Mouse (Mus musculus) lung, adult 2 months (tissue): ENCODE results near the gene Cox17. TPM values are rescaled to one million over a fixed set of nuclear protein-coding genes. Genes with fewer than 3 reads are reported as not detected.

Experiments used
- DNase-seq: peaks from one replicate; pipeline ENCODE4 v3.0.0; 2022
- H3K4me1 ChIP-seq: fragments of 200-500 bp; 2 replicates; pipeline ENCODE4 v1.6.1; 2011; ENCODE audit warnings: low read length; ENCODE audit not compliant: control insufficient read depth, insufficient read depth
- H3K4me3 ChIP-seq: fragments of 200-500 bp; replicated peaks from 2 replicates; pipeline ENCODE3; 2011; ENCODE audit warnings: low read depth, mild to moderate bottlenecking, control low read depth, low read length; ENCODE audit errors: extremely low read depth
- CTCF ChIP-seq: fragments of 200-500 bp; IDR thresholded peaks from 2 replicates; pipeline ENCODE4 v1.5.1; 2011; ENCODE audit warnings: mild to moderate bottlenecking, low read length, control low read depth; ENCODE audit not compliant: insufficient read depth
- POLR2A ChIP-seq: fragments of 200-500 bp; IDR thresholded peaks from 2 replicates; pipeline ENCODE4 v1.6.1; 2011; ENCODE audit warnings: low read depth, mild to moderate bottlenecking, control low read depth, low read length, borderline replicate concordance; ENCODE audit errors: extremely low read depth
- WGBS: fragments of 180-500 bp; shearing (Covaris S2); methylation state at CpG from one replicate; pipeline ENCODE4 v1.1.7; 2018; 5-methylcytosine and 5-hydroxymethylcytosine counted together
- polyA plus RNA-seq: library from polyadenylated mRNA; depleted of rRNA; stranded (reverse); fragments of >200 nt; gene quantifications from 2 replicates; pipeline ENCODE4 v1.2.3, GENCODE M21; 2012

Gene Cox17
- polyA plus RNA-seq, 1 experiment = 64.6 TPM

DNA sequence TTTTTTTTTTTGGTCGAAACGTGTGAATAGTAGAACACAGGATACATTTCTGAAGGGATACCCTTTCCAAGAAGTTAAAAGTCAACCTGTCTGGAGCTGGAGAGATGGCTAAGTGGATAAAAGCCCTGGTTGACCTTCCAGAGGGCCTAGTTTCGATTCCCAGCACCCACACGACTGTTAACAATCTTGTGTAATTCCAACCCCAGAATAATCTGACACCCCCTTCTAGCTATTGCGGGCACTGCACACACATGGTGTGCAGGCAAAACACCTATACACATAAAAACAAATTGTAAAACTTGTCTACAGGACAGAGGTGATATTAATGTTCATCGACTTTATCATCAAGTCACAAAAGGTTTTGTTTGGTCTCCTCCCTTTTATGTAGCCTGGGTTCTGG lies 797 bp downstream of the Cox17 start:
- Histone ChIP-seq H3K4me1 (no peaks in the 10 kb centered on the region; the same call in 1 of the 2 replicates), H3K4me3 (no peak overlapping the region)
- 51% methylated on average over 6 of the region's 6 CpGs for WGBS
- no peak for TF ChIP-seq CTCF
- no peak for TF ChIP-seq POLR2A
- DNase-seq = no peak

DNA sequence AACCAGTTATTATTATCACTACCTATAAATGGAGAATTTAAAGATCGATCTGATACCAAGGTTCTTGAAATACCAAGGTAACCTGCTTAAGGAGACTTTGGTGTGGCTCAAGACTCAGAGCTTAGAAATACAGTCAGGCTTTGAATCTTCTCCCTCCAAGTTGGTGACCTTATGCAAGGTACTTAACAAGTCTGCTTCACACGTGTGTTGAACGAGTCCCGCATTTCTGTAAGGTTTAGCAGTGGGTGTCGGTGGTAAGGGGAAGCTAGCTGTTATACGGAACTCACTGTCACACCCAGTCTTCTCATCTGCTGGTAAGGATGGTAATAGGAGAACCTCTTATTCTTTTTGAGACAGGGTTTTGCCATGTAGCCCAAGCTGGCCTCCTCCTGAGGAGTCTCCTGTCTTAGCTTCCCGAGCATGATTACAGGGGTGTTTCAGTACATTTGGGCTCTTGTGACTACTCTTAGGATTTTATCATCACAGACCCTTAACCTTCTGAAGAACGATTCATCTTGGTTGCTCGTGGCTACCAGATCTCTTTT lies 1.5 kb downstream of the Cox17 start:
- no peak for DNase-seq
- no peaks in the 10 kb centered on the region; the same call in 1 of the 2 replicates for H3K4me1 ChIP-seq
- TF ChIP-seq CTCF (no peak), POLR2A (no peak)

DNA sequence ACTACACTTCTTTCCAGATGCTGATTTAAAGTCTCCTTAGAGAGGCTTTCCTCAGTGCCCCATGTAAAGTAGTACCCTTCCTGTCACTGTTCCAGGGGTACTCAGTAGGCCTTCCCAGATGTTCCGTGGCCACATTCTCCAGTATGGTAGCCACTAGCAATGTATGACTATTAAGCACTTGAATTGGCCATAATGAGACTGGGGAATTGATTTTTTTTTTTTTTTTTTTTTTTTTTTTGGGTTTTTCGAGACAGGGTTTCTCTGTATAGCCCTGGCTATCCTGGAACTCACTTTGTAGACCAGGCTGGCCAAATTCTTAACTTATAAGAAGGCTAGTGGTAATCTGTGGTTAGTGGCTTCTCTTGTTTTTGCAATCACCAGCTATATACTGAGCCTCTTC lies 3.1 kb downstream of the Cox17 start:
- 78% methylated on average over 2 of the region's 2 CpGs for WGBS
- TF ChIP-seq POLR2A = no peak
- no peak for TF ChIP-seq CTCF
- H3K4me3 ChIP-seq = no peak overlapping the region

More for the DNA sequence above, 1.5 kb downstream of the Cox17 start:
- WGBS = 68% methylated on average over 9 of the region's 9 CpGs
- H3K4me3 ChIP-seq = no peak overlapping the region

DNA sequence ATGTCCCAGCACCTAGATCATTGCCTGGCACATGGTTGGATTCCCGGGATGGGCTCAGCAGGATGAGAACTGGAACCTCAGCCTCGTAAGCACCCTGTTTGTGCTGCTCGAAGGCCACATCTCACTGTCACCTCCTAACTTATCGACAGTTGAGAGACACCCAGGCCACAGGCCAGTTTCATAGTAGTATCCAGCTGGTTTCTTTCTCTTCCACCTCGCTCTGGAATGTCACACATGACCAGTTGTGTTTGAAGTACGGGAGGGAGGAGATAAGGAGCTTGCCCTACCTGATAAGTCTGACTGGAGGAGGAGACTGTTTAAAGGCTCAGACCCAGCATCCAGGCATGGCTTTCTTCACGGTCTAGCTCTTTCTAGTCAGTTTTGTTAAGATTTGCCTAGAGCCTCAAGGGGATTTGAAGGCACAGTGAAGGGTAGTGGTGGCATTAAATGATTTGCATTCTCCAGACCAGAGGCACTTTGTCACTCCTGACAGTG lies 3.6 kb downstream of the Cox17 start:
- Histone ChIP-seq H3K4me3 (no peak overlapping the region), H3K4me1 (no peaks in the 10 kb centered on the region; the same call in 1 of the 2 replicates)
- 38% methylated on average over 7 of the region's 7 CpGs for WGBS
- peak; percentile 18 for DNase-seq
- TF ChIP-seq POLR2A = no peak
- no peak for TF ChIP-seq CTCF

More for the DNA sequence above, 3.1 kb downstream of the Cox17 start:
- no peaks in the 10 kb centered on the region; the same call in 1 of the 2 replicates for H3K4me1 ChIP-seq
- DNase-seq = no peak

DNA sequence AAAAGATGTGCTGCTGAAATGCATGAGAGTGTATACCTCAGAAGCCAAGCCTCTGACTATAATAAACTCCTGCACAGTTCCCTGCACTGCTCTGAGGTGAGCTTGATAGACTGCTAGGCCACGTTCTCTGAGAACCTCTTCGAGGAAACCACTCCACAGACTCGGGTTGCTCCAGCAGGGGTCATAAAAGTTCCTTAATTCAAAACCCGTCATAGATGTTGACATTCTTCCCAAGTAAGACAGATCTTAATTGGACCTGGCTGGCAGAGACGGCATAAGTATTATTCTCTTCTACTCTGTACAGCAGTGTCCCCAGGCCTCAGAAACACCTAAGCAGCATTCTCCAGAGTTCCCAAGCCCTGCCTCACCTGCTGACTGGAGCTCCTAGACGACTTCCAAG lies 4.1 kb downstream of the Cox17 start:
- no peak for DNase-seq
- H3K4me1 ChIP-seq = no peaks in the 10 kb centered on the region; the same call in 1 of the 2 replicates
- no peak overlapping the region for H3K4me3 ChIP-seq
- 50% methylated on average over 6 of the region's 6 CpGs for WGBS
- no peak for TF ChIP-seq POLR2A
- TF ChIP-seq CTCF = no peak

DNA sequence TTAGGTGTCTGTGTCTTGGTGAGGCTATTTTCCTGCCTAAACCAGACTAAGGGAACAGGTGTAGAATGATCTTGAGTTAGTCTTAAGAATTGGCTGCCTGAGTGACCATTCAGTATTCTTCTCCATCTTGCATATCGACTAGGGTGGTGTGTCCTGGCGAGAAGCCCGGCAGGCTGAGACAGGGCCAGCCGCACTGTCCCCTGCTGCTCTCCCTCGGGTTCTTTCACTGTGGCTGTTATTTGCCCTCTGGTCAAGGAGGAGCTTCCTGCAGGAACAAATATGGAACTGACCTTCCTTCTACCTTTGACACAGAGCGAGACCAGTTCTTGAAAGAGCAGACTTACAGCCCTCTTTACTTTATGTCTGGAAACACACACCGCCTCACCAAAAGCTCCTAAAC lies 5.2 kb downstream of the Cox17 start:
- no peak for DNase-seq
- WGBS = 56% methylated on average over 7 of the region's 7 CpGs

DNA sequence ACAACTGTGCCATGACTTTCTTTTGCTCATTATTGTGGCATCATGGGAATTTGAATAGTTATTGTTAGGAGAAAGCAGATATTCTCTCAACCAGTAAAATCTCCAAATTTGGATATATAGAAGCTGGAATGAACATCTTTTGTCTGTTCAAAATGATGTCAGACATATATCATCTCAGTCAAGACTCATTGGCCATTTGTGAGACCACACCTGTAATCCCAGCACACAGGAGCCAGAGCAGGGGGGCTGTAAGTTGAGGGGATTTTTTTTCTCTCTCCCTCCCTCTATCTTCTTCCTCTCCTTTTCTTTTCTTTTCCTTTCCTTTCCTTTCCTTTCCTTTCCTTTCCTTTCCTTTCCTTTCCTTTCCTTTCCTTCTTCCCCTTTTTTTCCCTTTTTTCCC lies 6.1 kb downstream of the Cox17 start:
- Histone ChIP-seq H3K4me3 (no peak overlapping the region), H3K4me1 (no peaks in the 10 kb centered on the region; the same call in 1 of the 2 replicates)
- no peak for DNase-seq
- TF ChIP-seq CTCF (no peak), POLR2A (no peak)

More for the DNA sequence above, 5.2 kb downstream of the Cox17 start:
- H3K4me3 ChIP-seq = no peak overlapping the region
- no peaks in the 10 kb centered on the region; the same call in 1 of the 2 replicates for H3K4me1 ChIP-seq
- TF ChIP-seq POLR2A = no peak
- no peak for TF ChIP-seq CTCF

DNA sequence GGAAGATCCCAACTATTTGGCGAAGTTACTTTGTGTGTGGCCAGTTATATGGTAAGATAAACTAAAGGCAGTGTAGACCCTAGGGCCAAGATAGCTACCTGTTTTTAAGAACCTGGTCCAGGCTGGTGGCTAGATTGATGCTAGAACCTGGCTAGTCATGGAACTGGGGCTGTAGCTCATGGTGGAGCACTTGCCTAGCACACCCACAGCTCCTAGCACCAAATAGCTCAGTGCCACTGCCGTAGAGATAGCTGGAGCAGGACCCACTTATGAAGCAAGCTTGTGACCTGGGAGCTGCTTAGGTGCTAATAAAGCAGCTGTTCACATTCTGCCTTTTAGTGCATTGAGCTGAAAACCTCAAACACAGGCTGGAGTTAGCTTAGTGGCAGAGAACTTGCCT lies 6.9 kb downstream of the Cox17 start:
- TF ChIP-seq POLR2A = no peak
- TF ChIP-seq CTCF = no peak
- Histone ChIP-seq H3K4me3 (no peak overlapping the region), H3K4me1 (no peaks in the 10 kb centered on the region)
- 88% methylated on average over 2 of the region's 2 CpGs for WGBS
- DNase-seq = no peak

DNA sequence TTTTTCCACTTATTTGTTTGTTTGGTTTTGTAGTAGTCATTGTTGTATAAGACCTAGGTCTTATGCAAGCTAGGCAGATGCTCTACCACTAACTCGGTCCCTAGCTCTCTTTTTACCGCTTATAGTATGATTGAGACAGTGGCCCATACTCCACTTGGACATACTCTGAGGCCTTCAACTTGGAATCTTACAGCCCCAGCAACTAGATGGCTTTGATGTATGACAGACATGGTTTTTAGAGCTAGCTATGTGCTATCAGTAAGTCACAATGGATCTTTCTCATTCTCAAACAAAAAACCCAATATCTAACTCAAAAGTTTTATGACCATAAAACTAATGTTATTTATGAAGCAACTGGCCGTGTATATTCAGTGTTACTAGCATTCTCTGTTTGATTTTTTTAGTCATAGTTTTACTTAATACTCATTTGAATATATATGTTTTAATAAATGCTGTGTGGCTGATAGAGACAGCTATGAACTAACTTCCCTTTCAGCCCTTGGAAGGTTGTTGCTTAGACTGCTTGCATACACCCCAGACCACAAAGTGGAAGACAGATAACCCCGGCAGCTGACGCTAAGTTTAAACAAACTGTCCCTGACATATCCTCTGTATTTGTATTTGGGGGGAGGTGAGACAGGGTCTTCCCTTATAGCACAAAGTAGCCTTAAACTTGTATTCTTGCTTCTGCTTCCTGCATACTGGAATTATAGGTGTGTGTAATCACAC lies 7.6 kb downstream of the Cox17 start:
- TF ChIP-seq POLR2A = no peak
- TF ChIP-seq CTCF = no peak
- no peaks in the 10 kb centered on the region for H3K4me1 ChIP-seq
- 57% methylated on average over 5 of the region's 5 CpGs for whole genome bisulfite sequencing
- DNase-seq = no peak
- H3K4me3 ChIP-seq = no peak overlapping the region

DNA sequence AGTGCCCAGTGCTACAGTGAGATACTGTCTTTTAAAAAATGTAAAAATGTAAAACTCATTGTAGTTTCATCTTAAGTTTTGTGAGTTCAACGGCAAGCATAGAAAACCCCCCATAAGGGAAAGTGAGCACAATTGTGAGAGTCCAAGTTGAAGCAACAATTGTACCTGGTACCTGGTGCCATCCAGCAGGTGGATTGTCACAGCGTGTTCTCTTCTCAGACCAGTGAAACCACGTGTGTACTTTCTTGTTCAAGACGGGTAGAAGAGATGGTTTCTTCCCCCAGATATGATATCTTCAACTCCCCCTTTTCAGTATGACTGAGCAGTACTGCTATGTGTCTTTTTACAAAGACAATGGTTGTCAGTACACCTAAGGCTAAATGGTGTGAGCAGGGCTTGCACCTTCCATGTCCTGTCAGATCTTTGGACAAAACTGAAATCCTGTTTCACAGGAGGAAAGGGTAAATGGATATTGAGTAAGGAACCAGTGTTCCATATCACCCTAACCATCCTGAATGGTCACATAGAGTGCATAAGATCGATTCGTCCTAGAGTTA lies 11.5 kb downstream of the Cox17 start:
- Histone ChIP-seq H3K4me1 (0 out of 2 replicates have a peak, but pooled peaks cover 7% of the 10 kb centered on the region), H3K4me3 (no peak overlapping the region)
- TF ChIP-seq POLR2A = no peak
- no peak for TF ChIP-seq CTCF
- WGBS = 86% methylated on average over 6 of the region's 6 CpGs
- DNase-seq = no peak
